Mouse (Mus musculus) embryonic facial prominence, embryonic 13.5 days (tissue): ENCODE data around the gene Slc16a6. TPM values are rescaled to one million over a fixed set of nuclear protein-coding genes. Genes with fewer than 3 reads are reported as not detected.

Experiments
- ATAC-seq: fragments of 200-750 bp; cut with Nextera tagmentation; 2 replicates; pipeline ENCODE4 v1.8.0; 2017; ENCODE audit warnings: low read depth; ENCODE audit not compliant: insufficient number of reproducible peaks, insufficient read depth, low FRiP score, low TSS enrichment
- H3K27ac ChIP-seq: fragments of 300-500 bp; sonication (generic); 2 replicates; pipeline ENCODE4 v1.5.1; 2015; ENCODE audit warnings: moderate library complexity, mild to moderate bottlenecking, inconsistent platforms
- H3K27me3 ChIP-seq: fragments of 300-500 bp; sonication (generic); 2 replicates; pipeline ENCODE4 v1.6.1; 2015; ENCODE audit warnings: mild to moderate bottlenecking, inconsistent platforms
- H3K36me3 ChIP-seq: fragments of 300-500 bp; sonication (generic); 2 replicates; pipeline ENCODE4 v1.6.1; 2015; ENCODE audit warnings: mild to moderate bottlenecking, inconsistent platforms
- H3K4me1 ChIP-seq: fragments of 300-500 bp; sonication (generic); 2 replicates; pipeline ENCODE4 v1.6.1; 2015; ENCODE audit warnings: inconsistent platforms
- H3K4me2 ChIP-seq: fragments of 300-500 bp; sonication (generic); 2 replicates; pipeline ENCODE4 v1.6.1; 2015; ENCODE audit warnings: moderate library complexity, mild to moderate bottlenecking, inconsistent platforms
- H3K4me3 ChIP-seq: fragments of 300-500 bp; sonication (generic); 2 replicates; pipeline ENCODE4 v1.5.1; 2015; ENCODE audit warnings: mild to moderate bottlenecking, inconsistent platforms
- H3K9ac ChIP-seq: fragments of 300-500 bp; sonication (generic); 2 replicates; pipeline ENCODE4 v1.6.1; 2015; ENCODE audit warnings: mild to moderate bottlenecking, inconsistent platforms
- H3K9me3 ChIP-seq: fragments of 300-500 bp; sonication (generic); 2 replicates; pipeline ENCODE4 v1.6.1; 2016; ENCODE audit warnings: inconsistent platforms
- WGBS: fragments of 180-500 bp; shearing (Covaris S2); methylation state at CpG from one replicate; pipeline ENCODE4 v1.1.7; 2015; ENCODE audit warnings: mixed read lengths; 5-methylcytosine and 5-hydroxymethylcytosine counted together
- microRNA-seq: library from miRNA; unstranded; fragments of <30 nt; microRNA quantifications from one replicate; pipeline ENCODE4, GENCODE M21; 2016
- polyA plus RNA-seq: library from polyadenylated mRNA; unstranded; fragments of >200 nt; fragmentation: Nextera tagmentation; extraction: Ambion mirVana; gene quantifications from 2 replicates; pipeline ENCODE4 v1.2.1, GENCODE M21; 2015

Slc16a6 gene
- polyA plus RNA-seq, 1 experiment from 2014 or later = 3.6 TPM

DNA sequence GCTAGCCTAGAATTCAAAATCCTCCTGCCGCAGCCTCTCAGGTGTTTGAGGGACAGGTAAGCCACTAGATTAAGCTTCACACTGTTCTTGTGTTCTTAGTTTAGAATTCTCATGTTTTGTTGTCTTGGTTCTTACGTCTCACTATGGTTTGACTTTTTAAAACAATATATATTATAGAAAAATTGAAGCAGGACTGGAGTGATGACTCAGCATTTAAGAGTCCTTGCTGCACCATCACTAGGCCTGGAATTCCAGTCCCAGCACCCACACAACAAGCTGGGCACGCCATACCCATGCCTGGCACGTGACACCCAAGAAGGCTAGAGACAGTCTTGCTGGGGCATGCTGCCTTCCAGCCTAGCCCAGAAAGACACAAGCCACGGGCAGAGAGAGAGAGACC, 67.0 kb downstream of the Slc16a6 start:
- no peak overlapping the region for H3K9ac ChIP-seq

More for the DNA sequence above, 67.0 kb downstream of the Slc16a6 start:
- Histone ChIP-seq H3K9me3 (no peaks in the 10 kb centered on the region), H3K27me3 (no peaks in the 10 kb centered on the region), H3K27ac (no peak overlapping the region), H3K36me3 (no peaks in the 10 kb centered on the region), H3K4me2 (no peak overlapping the region), H3K4me1 (no peaks in the 10 kb centered on the region), H3K4me3 (no peak overlapping the region)
- 88% methylated on average over 5 of the region's 5 CpGs for WGBS
- ATAC-seq = no peak

Small RNAs within 50 kb of the gene (microRNA-seq; reads per million reads assigned to microRNA genes)
- not detected for gene Gm25540

Other genes starting within 250 kb of the Slc16a6 start
- gene Rgs9, start 175.5 kb downstream of the Slc16a6 start, polyA plus RNA-seq = 2.1 and 3.0 TPM in 2 replicates
- gene Gna13, start 110.8 kb downstream of the Slc16a6 start, polyA plus RNA-seq = 21.4 and 22.1 TPM in 2 replicates
- not detected in 2 replicates for gene 9930022D16Rik, start 59.7 kb downstream of the Slc16a6 start, polyA plus RNA-seq
- gene Amz2, start 47.7 kb downstream of the Slc16a6 start, polyA plus RNA-seq = 48.4 and 53.6 TPM in 2 replicates
- 3.3 and 3.4 TPM in 2 replicates for gene Arsg, start 224 bp downstream of the Slc16a6 start, polyA plus RNA-seq
- gene Wipi1, start 138.4 kb upstream of the Slc16a6 start, polyA plus RNA-seq = 53.5 and 55.5 TPM in 2 replicates
- gene Prkar1a, start 175.8 kb upstream of the Slc16a6 start, polyA plus RNA-seq = 324 and 370 TPM in 2 replicates
- gene Fam20a, start 248.7 kb upstream of the Slc16a6 start, polyA plus RNA-seq = 4.8 and 5.1 TPM in 2 replicates